Mouse (Mus musculus): ENCODE data around the gene Hmgn1. TPM values are rescaled to one million over a fixed set of nuclear protein-coding genes. Genes with fewer than 3 reads are reported as not detected.

Hmgn1 gene
- 215 to 255 TPM (median 231 TPM) in 4 replicates for total RNA-seq (2023; ENCODE audit: inconsistent age)

GRCm38 (mm10) chr16:96127657-96128344 is at the start of gene Hmgn1:
Gene Hmgn1, minus strand, starts transcription at chr16:96127729.

GRCm38 (mm10) chr16:96145110-96145800 is 17.7 kb upstream of the Hmgn1 start, which contains the start of gene Wrb:
Gene Wrb, plus strand, starts transcription at chr16:96145407.

GRCm38 (mm10) chr16:96082301-96083178 is 45.0 kb downstream of the Hmgn1 start, which contains the start of gene Brwd1:
Gene Brwd1, minus strand, starts transcription at chr16:96082526.

Other genes starting within 250 kb of the Hmgn1 start
- 13.5 to 23.7 TPM (median 15.7 TPM) in 4 replicates for gene Psmg1, start 136.8 kb downstream of the Hmgn1 start, total RNA-seq (2023; ENCODE audit: inconsistent age)
- 399 to 459 TPM (median 422 TPM) in 4 replicates for gene Brwd1, start 45.2 kb downstream of the Hmgn1 start, total RNA-seq (2023; ENCODE audit: inconsistent age)
- gene Wrb, start 17.7 kb upstream of the Hmgn1 start, total RNA-seq (2023; ENCODE audit: inconsistent age) = 7.7 to 11.7 TPM (median 9.9 TPM) in 4 replicates
- not detected in 4 replicates for gene Lca5l, start 64.5 kb upstream of the Hmgn1 start, total RNA-seq (2023; ENCODE audit: inconsistent age)
- gene Sh3bgr, start 72.7 kb upstream of the Hmgn1 start, total RNA-seq (2023; ENCODE audit: inconsistent age) = not detected in 4 replicates
- gene B3galt5, start 108.1 kb upstream of the Hmgn1 start, total RNA-seq (2023; ENCODE audit: inconsistent age) = not detected in 4 replicates